Mouse (Mus musculus): ENCODE data around the gene Rerg. TPM values are rescaled to one million over a fixed set of nuclear protein-coding genes. Genes with fewer than 3 reads are reported as not detected.

The Rerg gene
- polyA plus RNA-seq, 1 experiment from 2014 or later = 3.6 TPM

GRCm38 (mm10) chr6:137142796-137143195 is 27.5 kb downstream of the Rerg start:
- peak; percentile 82 for DNase-seq (ENCODE audit: low spot score)
- WGBS = 0% methylated on average over 11 of the region's 11 CpGs
- peak overlapping the region; percentile 84 for H3K27ac ChIP-seq (replicated peaks)
- peaks cover 62% of the 10 kb centered on the region for H3K4me1 ChIP-seq
- peak overlapping the region; percentile 48 for H3K4me3 ChIP-seq
- H3K27me3 ChIP-seq (replicated peaks; ENCODE audit: low read depth, poor library complexity, severe bottlenecking) = peaks cover 8% of the 10 kb centered on the region; the same call in 1 of the 2 replicates
- H3K9me3 ChIP-seq = peaks cover 5% of the 10 kb centered on the region; the same call in 1 of the 2 replicates
- H3K36me3 ChIP-seq (replicated peaks) = no peaks in the 10 kb centered on the region

GRCm38 (mm10) chr6:137141247-137141820 is 29.0 kb downstream of the Rerg start:
- 52% methylated on average over 5 of the region's 5 CpGs for WGBS
- Histone ChIP-seq H3K27ac (replicated peaks) (peak overlapping the region; percentile 63), H3K4me3 (no peak overlapping the region), H3K27me3 (replicated peaks; ENCODE audit: low read depth, poor library complexity, severe bottlenecking) (peaks cover 8% of the 10 kb centered on the region; the same call in 1 of the 2 replicates), H3K36me3 (replicated peaks) (no peaks in the 10 kb centered on the region), H3K4me1 (peaks cover 66% of the 10 kb centered on the region), H3K9me3 (no peaks in the 10 kb centered on the region)
- DNase-seq (ENCODE audit: low spot score) = no peak

- 74% methylated on average over 8 of the region's 8 CpGs for WGBS
- DNase-seq (ENCODE audit: low spot score) = no peak
- Histone ChIP-seq H3K27ac (replicated peaks) (no peak overlapping the region), H3K36me3 (replicated peaks) (no peaks in the 10 kb centered on the region), H3K27me3 (replicated peaks; ENCODE audit: low read depth, poor library complexity, severe bottlenecking) (peaks cover 8% of the 10 kb centered on the region; the same call in 1 of the 2 replicates), H3K4me3 (no peak overlapping the region), H3K9me3 (no peaks in the 10 kb centered on the region), H3K4me1 (peaks cover 76% of the 10 kb centered on the region)
Observed at GRCm38 (mm10) chr6:137138822-137139221, 31.5 kb downstream of the Rerg start.

DNA sequence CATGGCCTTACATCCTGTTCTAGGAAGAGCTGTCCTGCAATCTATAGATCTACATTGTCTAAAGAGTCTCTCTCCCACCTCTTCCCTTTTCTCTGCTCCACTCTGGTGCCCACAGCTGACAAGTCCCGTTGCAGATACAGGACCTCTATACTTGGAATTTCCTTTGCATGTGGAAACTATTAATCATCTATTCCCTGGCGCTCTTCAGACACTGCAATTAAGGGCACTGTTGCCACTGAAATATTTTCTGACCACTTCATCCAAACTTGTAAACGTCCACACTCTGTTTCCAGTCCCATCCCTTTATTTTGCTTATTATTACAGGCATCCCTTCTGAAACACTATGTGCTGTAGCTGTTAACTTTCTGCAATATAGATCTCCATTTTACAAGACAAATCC is 31.9 kb downstream of the Rerg start:
- H3K4me1 ChIP-seq = peaks cover 71% of the 10 kb centered on the region
- no peaks in the 10 kb centered on the region for H3K36me3 ChIP-seq (replicated peaks)
- H3K4me3 ChIP-seq = no peak overlapping the region
- peaks cover 8% of the 10 kb centered on the region; the same call in 1 of the 2 replicates for H3K27me3 ChIP-seq (replicated peaks; ENCODE audit: low read depth, poor library complexity, severe bottlenecking)
- WGBS = 42% methylated on average over 3 of the region's 3 CpGs
- DNase-seq (ENCODE audit: low spot score) = no peak
- no peaks in the 10 kb centered on the region for H3K9me3 ChIP-seq
- no peak overlapping the region for H3K27ac ChIP-seq (replicated peaks)

- Histone ChIP-seq H3K4me3 (no peak overlapping the region), H3K27me3 (replicated peaks; ENCODE audit: low read depth, poor library complexity, severe bottlenecking) (peaks cover 8% of the 10 kb centered on the region; the same call in 1 of the 2 replicates), H3K36me3 (replicated peaks) (no peaks in the 10 kb centered on the region), H3K4me1 (peaks cover 55% of the 10 kb centered on the region), H3K9me3 (no peaks in the 10 kb centered on the region), H3K27ac (replicated peaks) (no peak overlapping the region)
- no peak for DNase-seq (ENCODE audit: low spot score)
- WGBS = 81% methylated on average over 4 of the region's 4 CpGs
Observed at GRCm38 (mm10) chr6:137136401-137136800, 33.9 kb downstream of the Rerg start.

DNA sequence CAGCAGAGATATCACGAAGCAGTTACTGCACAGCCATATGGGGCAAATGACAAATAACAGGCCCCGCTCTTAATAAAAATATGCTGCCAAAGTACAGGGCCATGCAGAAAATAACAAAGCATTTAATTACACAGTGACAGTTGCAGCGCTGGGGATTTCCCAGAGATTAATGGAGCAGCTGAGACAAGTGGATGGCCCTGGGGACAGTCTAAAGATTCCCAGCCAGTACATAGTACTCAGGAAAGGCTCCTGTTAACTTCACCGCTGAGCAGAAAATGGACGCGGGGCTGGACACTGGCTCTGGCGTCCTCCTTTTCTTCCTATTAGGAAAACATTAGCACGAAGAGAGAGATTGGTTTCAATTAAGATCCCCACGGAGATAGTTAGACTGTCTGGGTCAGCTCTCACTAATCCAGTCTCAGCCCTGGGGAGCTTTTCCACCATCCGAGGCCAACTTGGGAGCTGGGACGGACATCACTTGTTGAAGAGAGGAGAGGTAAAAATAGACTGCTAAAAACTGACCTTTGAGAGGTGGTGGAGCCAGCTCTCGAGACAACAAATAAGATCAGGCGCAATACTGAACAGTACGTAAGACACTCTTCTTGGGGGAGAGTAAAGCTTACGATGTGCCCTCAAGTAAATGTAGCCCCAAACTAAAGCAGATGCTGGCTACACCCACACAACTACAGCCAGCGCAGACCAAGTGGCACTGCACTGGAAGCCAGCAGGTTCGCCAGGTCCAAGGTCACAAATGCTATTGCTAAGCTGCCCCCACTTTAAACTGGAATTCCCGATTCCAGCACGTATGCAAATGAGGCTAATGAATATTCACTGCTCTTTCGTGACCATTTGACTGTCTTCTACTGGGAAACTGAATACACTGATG is 34.5 kb downstream of the Rerg start:
- peaks cover 8% of the 10 kb centered on the region; the same call in 1 of the 2 replicates for H3K27me3 ChIP-seq (replicated peaks; ENCODE audit: low read depth, poor library complexity, severe bottlenecking)
- H3K4me1 ChIP-seq = peaks cover 55% of the 10 kb centered on the region
- no peaks in the 10 kb centered on the region for H3K9me3 ChIP-seq
- no peaks in the 10 kb centered on the region for H3K36me3 ChIP-seq (replicated peaks)
- no peak overlapping the region for H3K4me3 ChIP-seq
- DNase-seq (ENCODE audit: low spot score) = peak; percentile 31
- H3K27ac ChIP-seq (replicated peaks) = peak overlapping the region; percentile 57
- WGBS = 40% methylated on average over 20 of the region's 20 CpGs

- H3K9me3 ChIP-seq = no peaks in the 10 kb centered on the region
- no peak overlapping the region for H3K4me3 ChIP-seq
- H3K27me3 ChIP-seq (replicated peaks; ENCODE audit: low read depth, poor library complexity, severe bottlenecking) = no peaks in the 10 kb centered on the region
- peaks cover 48% of the 10 kb centered on the region for H3K4me1 ChIP-seq
- H3K36me3 ChIP-seq (replicated peaks) = no peaks in the 10 kb centered on the region
- no peak for DNase-seq (ENCODE audit: low spot score)
- H3K27ac ChIP-seq (replicated peaks) = no peak overlapping the region
- 86% methylated on average over 1 of the region's 1 CpGs for WGBS
Observed at GRCm38 (mm10) chr6:137131794-137132193, 38.5 kb downstream of the Rerg start.

- WGBS = 59% methylated on average over 6 of the region's 6 CpGs
- Histone ChIP-seq H3K27ac (replicated peaks) (no peak overlapping the region), H3K4me3 (no peak overlapping the region), H3K27me3 (replicated peaks; ENCODE audit: low read depth, poor library complexity, severe bottlenecking) (no peaks in the 10 kb centered on the region), H3K36me3 (replicated peaks) (no peaks in the 10 kb centered on the region), H3K4me1 (peaks cover 48% of the 10 kb centered on the region), H3K9me3 (no peaks in the 10 kb centered on the region)
- DNase-seq (ENCODE audit: low spot score) = no peak
Observed at GRCm38 (mm10) chr6:137131349-137131748, 38.9 kb downstream of the Rerg start.

DNA sequence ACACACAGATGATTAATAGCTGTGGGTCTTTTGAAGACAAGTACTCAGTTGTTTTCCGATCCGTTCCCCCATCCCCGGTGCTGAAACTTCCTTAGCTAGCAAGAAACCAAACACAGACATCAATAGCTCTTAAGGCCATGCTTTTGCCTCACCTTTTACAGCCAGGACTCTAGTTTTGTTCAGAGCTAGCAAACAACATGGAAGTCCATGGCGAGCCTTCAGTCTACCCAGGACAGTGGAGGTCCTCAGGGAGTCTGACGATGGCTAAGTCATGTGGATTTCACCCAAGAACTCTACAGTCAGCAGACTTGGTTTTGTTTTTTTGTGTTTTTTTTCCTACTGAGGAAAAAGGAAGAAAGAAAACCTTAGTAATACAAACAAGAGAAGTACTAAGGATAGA is 43.4 kb downstream of the Rerg start:
- WGBS = 78% methylated on average over 5 of the region's 5 CpGs

GRCm38 (mm10) chr6:137126224-137126623 is 44.1 kb downstream of the Rerg start:
- Histone ChIP-seq H3K27me3 (replicated peaks; ENCODE audit: low read depth, poor library complexity, severe bottlenecking) (no peaks in the 10 kb centered on the region), H3K4me1 (peaks cover 26% of the 10 kb centered on the region), H3K9me3 (no peaks in the 10 kb centered on the region), H3K36me3 (replicated peaks) (no peaks in the 10 kb centered on the region), H3K4me3 (no peak overlapping the region), H3K27ac (replicated peaks) (peak overlapping the region; percentile 48; the same call in 1 of the 2 replicates)
- 63% methylated on average over 2 of the region's 2 CpGs for WGBS
- peak; percentile 25 for DNase-seq (ENCODE audit: low spot score)

More for the DNA sequence above, 43.4 kb downstream of the Rerg start:
- no peak for DNase-seq (ENCODE audit: low spot score)
- Histone ChIP-seq H3K27ac (replicated peaks) (no peak overlapping the region; the same call in 1 of the 2 replicates), H3K4me1 (peaks cover 29% of the 10 kb centered on the region), H3K27me3 (replicated peaks; ENCODE audit: low read depth, poor library complexity, severe bottlenecking) (no peaks in the 10 kb centered on the region), H3K4me3 (no peak overlapping the region), H3K9me3 (no peaks in the 10 kb centered on the region), H3K36me3 (replicated peaks) (no peaks in the 10 kb centered on the region)

DNA sequence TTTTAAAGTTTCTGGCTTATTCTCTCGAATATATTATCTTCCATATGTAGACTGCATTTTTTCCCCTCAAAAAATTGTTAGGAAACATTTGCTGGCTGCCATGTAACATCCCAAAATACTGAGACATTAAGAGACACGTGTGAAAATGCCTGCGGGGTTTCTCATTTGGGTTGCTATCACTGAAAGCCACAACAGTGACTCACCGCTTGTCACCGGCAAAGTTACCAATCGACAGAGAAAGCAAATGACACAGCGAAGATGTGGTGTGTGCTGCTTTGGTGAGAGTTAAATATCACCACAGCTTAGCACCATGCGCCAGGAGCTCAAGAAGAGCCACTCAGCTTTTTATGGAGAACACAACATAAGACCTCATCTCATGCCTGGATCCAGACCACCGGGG is 44.9 kb downstream of the Rerg start:
- H3K9me3 ChIP-seq = no peaks in the 10 kb centered on the region
- DNase-seq (ENCODE audit: low spot score) = no peak
- peaks cover 19% of the 10 kb centered on the region for H3K4me1 ChIP-seq
- H3K4me3 ChIP-seq = no peak overlapping the region
- 86% methylated on average over 9 of the region's 9 CpGs for WGBS
- no peaks in the 10 kb centered on the region for H3K36me3 ChIP-seq (replicated peaks)
- no peak overlapping the region for H3K27ac ChIP-seq (replicated peaks)
- no peaks in the 10 kb centered on the region for H3K27me3 ChIP-seq (replicated peaks; ENCODE audit: low read depth, poor library complexity, severe bottlenecking)

- DNase-seq (ENCODE audit: low spot score) = no peak
- H3K27me3 ChIP-seq (replicated peaks; ENCODE audit: low read depth, poor library complexity, severe bottlenecking) = no peaks in the 10 kb centered on the region
- H3K4me1 ChIP-seq = peaks cover 19% of the 10 kb centered on the region
- no peak overlapping the region for H3K27ac ChIP-seq (replicated peaks)
- no peak overlapping the region for H3K4me3 ChIP-seq
- no peaks in the 10 kb centered on the region for H3K9me3 ChIP-seq
- no peaks in the 10 kb centered on the region for H3K36me3 ChIP-seq (replicated peaks)
- 82% methylated on average over 3 of the region's 3 CpGs for WGBS
Observed at GRCm38 (mm10) chr6:137125006-137125405, 45.3 kb downstream of the Rerg start.
